Mouse (Mus musculus): ENCODE data around the gene Erc1. TPM values are rescaled to one million over a fixed set of nuclear protein-coding genes. Genes with fewer than 3 reads are reported as not detected.

The Erc1 gene
- polyA plus RNA-seq (2015; fragmentation: Illumina TruSeq; extraction: RNeasy Lipid Tissue Mini Kit (QIAGEN cat#74804); ENCODE audit: low read depth, low replicate concordance): 17.6 TPM

GRCm38 (mm10) chr6:119848034-119848695 lies at the start of gene Erc1:
Gene Erc1 (minus strand): TSS chr6:119848167.

GRCm38 (mm10) chr6:119543803-119544517 lies 304.0 kb downstream of the Erc1 start, which contains the start of gene Wnt5b:
Gene Wnt5b (minus strand): TSS chr6:119544347.

Other genes with a start within 250 kb of the Erc1 start
- gene Rad52, start 54.5 kb upstream of the Erc1 start, polyA plus RNA-seq (2015; fragmentation: Illumina TruSeq; extraction: RNeasy Lipid Tissue Mini Kit (QIAGEN cat#74804); ENCODE audit: low read depth, low replicate concordance): 26.2 TPM
- 159 TPM for gene Wnk1, start 190.5 kb upstream of the Erc1 start, polyA plus RNA-seq (2015; fragmentation: Illumina TruSeq; extraction: RNeasy Lipid Tissue Mini Kit (QIAGEN cat#74804); ENCODE audit: low read depth, low replicate concordance)
- 6.0 TPM for gene Ninj2, start 245.2 kb upstream of the Erc1 start, polyA plus RNA-seq (2015; fragmentation: Illumina TruSeq; extraction: RNeasy Lipid Tissue Mini Kit (QIAGEN cat#74804); ENCODE audit: low read depth, low replicate concordance)